In genomic region chr5:121242261-121242660, GRCm38 (mm10) we compare ENCODE assay signal across 20 mouse cellular contexts. TPM values are rescaled to one million over a fixed set of nuclear protein-coding genes. Genes with fewer than 3 reads are reported as not detected.
A peak's percentile ranks its signal among the peaks of the same experiment; 100 is the strongest.
DNase-seq lines count a peak whose midpoint lies in the region; ATAC-seq and TF ChIP-seq lines count a peak whose summit lies in the region.
"Had no signal": no experiment of that assay in that cellular context is flagged by ENCODE, and none has a peak within 500 bp of the region (broad histone marks: within the 10 kb centered on the region; RNA-seq: fewer than 3 reads in every experiment).

No protein-coding gene starts in this region.

- ATAC-seq in intestine, embryonic 15.5 days: peak; percentile 67; the same call in 1 of the 2 replicates
- no peak for ATAC-seq in intestine, postnatal 0 days
- peak; percentile 41 for ATAC-seq in erythroblast, adult 5-6 weeks (replicated peaks; ENCODE audit: low FRiP score, poor library complexity, severe bottlenecking)
- peak; percentile 38; the same call in 1 of the 2 replicates for ATAC-seq in liver, embryonic 11.5 days (replicated peaks; ENCODE audit: low FRiP score)
- peak; percentile 13; the same call in 1 of the 2 replicates for ATAC-seq in megakaryocyte-erythroid progenitor cell, adult 5-6 weeks (replicated peaks; ENCODE audit: low FRiP score, low TSS enrichment, poor library complexity, severe bottlenecking)

- H3K4me1 ChIP-seq in intestine, embryonic 15.5 days (replicated peaks): no peaks in the 10 kb centered on the region
- no peaks in the 10 kb centered on the region for H3K4me1 ChIP-seq in intestine, postnatal 0 days (replicated peaks; ENCODE audit: control insufficient read depth, insufficient read depth, low read length)
- peaks cover 68% of the 10 kb centered on the region for H3K4me1 ChIP-seq in liver, embryonic 11.5 days (replicated peaks; ENCODE audit: control insufficient read depth, insufficient read depth, low read length)
- H3K4me1 ChIP-seq: embryonic facial prominence, embryonic 13.5 days; neural tube, embryonic 13.5 days had no signal

- no peaks in the 10 kb centered on the region for H3K36me3 ChIP-seq in intestine, embryonic 15.5 days
- no peaks in the 10 kb centered on the region for H3K36me3 ChIP-seq in intestine, postnatal 0 days (ENCODE audit: control insufficient read depth, insufficient read depth)
- H3K36me3 ChIP-seq in liver, embryonic 11.5 days (ENCODE audit: control insufficient read depth, insufficient read depth, low read length): no peaks in the 10 kb centered on the region
- H3K36me3 ChIP-seq: embryonic facial prominence, embryonic 13.5 days; forebrain, embryonic 10.5 days; hindbrain, embryonic 13.5 days; kidney, embryonic 15.5 days; neural tube, embryonic 13.5 days had no signal

- no peak overlapping the region for H3K4me2 ChIP-seq in intestine, embryonic 15.5 days (replicated peaks)
- H3K4me2 ChIP-seq in intestine, postnatal 0 days (replicated peaks; ENCODE audit: low read depth): no peak overlapping the region
- peak overlapping the region; percentile 59 for H3K4me2 ChIP-seq in liver, embryonic 11.5 days
- H3K4me2 ChIP-seq: embryonic facial prominence, embryonic 13.5 days; hindbrain, embryonic 13.5 days; kidney, embryonic 15.5 days; midbrain, embryonic 11.5 days; neural tube, embryonic 13.5 days had no signal

- no peaks in the 10 kb centered on the region for H3K9me3 ChIP-seq in intestine, embryonic 15.5 days
- no peaks in the 10 kb centered on the region for H3K9me3 ChIP-seq in intestine, postnatal 0 days (ENCODE audit: control insufficient read depth)
- H3K9me3 ChIP-seq in liver, embryonic 11.5 days (ENCODE audit: control insufficient read depth, low read length): no peaks in the 10 kb centered on the region
- H3K9me3 ChIP-seq: embryonic facial prominence, embryonic 13.5 days; forebrain, embryonic 10.5 days; hindbrain, embryonic 13.5 days; kidney, embryonic 15.5 days; neural tube, embryonic 13.5 days had no signal

- 38% methylated on average over 1 of the region's 1 CpGs for WGBS in intestine, embryonic 15.5 days
- WGBS in intestine, postnatal 0 days: 13% methylated on average over 1 of the region's 1 CpGs
- 4% methylated on average over 1 of the region's 1 CpGs for WGBS in liver, embryonic 11.5 days

- no peak overlapping the region for H3K27ac ChIP-seq in intestine, embryonic 15.5 days
- H3K27ac ChIP-seq in intestine, postnatal 0 days (ENCODE audit: low read depth, low read length): no peak overlapping the region
- peak overlapping the region; percentile 95 for H3K27ac ChIP-seq in liver, embryonic 11.5 days (ENCODE audit: low read depth, low read length)
- H3K27ac ChIP-seq: embryonic facial prominence, embryonic 13.5 days; forebrain, embryonic 10.5 days; gastrocnemius, adult 2 months; hindbrain, embryonic 13.5 days; kidney, embryonic 15.5 days; neural tube, embryonic 13.5 days had no signal

- no peak overlapping the region for H3K4me3 ChIP-seq in intestine, embryonic 15.5 days (replicated peaks)
- no peak overlapping the region for H3K4me3 ChIP-seq in intestine, postnatal 0 days (ENCODE audit: low read depth, low read length)
- peak overlapping the region; percentile 25 for H3K4me3 ChIP-seq in liver, embryonic 11.5 days (ENCODE audit: low read depth, low read length)
- H3K4me3 ChIP-seq: embryonic facial prominence, embryonic 13.5 days; forebrain, embryonic 10.5 days; gastrocnemius, adult 2 months; hindbrain, embryonic 13.5 days; kidney, embryonic 15.5 days; neural tube, embryonic 13.5 days had no signal

- H3K27me3 ChIP-seq in intestine, embryonic 15.5 days (replicated peaks): no peaks in the 10 kb centered on the region
- no peaks in the 10 kb centered on the region for H3K27me3 ChIP-seq in intestine, postnatal 0 days (replicated peaks; ENCODE audit: control insufficient read depth, insufficient read depth, low read length)
- no peaks in the 10 kb centered on the region for H3K27me3 ChIP-seq in liver, embryonic 11.5 days (replicated peaks; ENCODE audit: control insufficient read depth, insufficient read depth, low read length)
- H3K27me3 ChIP-seq: embryonic facial prominence, embryonic 13.5 days; hindbrain, embryonic 13.5 days; kidney, embryonic 15.5 days; neural tube, embryonic 13.5 days had no signal

- TF ChIP-seq CTCF in intestine, postnatal 0 days (IDR thresholded peaks at IDR 0.05; ENCODE audit: low read depth): no peak

- DNase-seq in liver, embryonic 11.5 days (ENCODE audit: low spot score): no peak
- DNase-seq in cerebellum, postnatal 36 days: no peak
- DNase-seq in lung, postnatal 36 days: no peak
- DNase-seq: adrenal gland, adult 2 months; cerebellum, adult 9-11 months; gastrocnemius, adult 2 months; heart, postnatal 14 days; kidney, postnatal 4 days; lung, adult 2 months; thymus, adult 2 months had no signal

- no peak overlapping the region for H3K9ac ChIP-seq in intestine, embryonic 15.5 days
- no peak overlapping the region for H3K9ac ChIP-seq in intestine, postnatal 0 days (ENCODE audit: low read depth, low read length)
- peak overlapping the region; percentile 47 for H3K9ac ChIP-seq in liver, embryonic 11.5 days (ENCODE audit: low read depth, low read length)
- H3K9ac ChIP-seq: embryonic facial prominence, embryonic 13.5 days; hindbrain, embryonic 13.5 days; kidney, embryonic 15.5 days; neural tube, embryonic 13.5 days had no signal

RNA-seq across cellular contexts. Expression of gene Hectd4, which starts 22.2 kb away (rescaled TPM):
- polyA plus RNA-seq in intestine, embryonic 15.5 days (2015; fragmentation: Nextera tagmentation; extraction: Ambion mirVana): 3.9 and 4.2 TPM in 2 replicates
- polyA plus RNA-seq in intestine, postnatal 0 days (2015; fragmentation: Nextera tagmentation; extraction: Ambion mirVana): 2.1 and 2.2 TPM in 2 replicates
- total RNA-seq in erythroblast, adult 5-6 weeks (2015; ENCODE audit: low replicate concordance): 338 and 374 TPM in 2 replicates
- total RNA-seq in erythroblast, adult 5-6 weeks (2017; ENCODE audit: low replicate concordance): 587 and 871 TPM in 2 replicates
- 11.8 and 16.3 TPM in 2 replicates for polyA plus RNA-seq in liver, embryonic 11.5 days (2014; fragmentation: Nextera tagmentation; extraction: Ambion mirVana)
- total RNA-seq in megakaryocyte-erythroid progenitor cell, adult 5-6 weeks (2014; fragmentation: Nextera tagmentation): 53.9 and 71.9 TPM in 2 replicates
- 10.1 and 25.7 TPM in 2 replicates for total RNA-seq in megakaryocyte-erythroid progenitor cell, adult 5-6 weeks (2017)

RNA-seq across cellular contexts. Expression of gene Rpl6, which starts 38.0 kb away (rescaled TPM):
- 589 and 659 TPM in 2 replicates for polyA plus RNA-seq in intestine, embryonic 15.5 days (2015; fragmentation: Nextera tagmentation; extraction: Ambion mirVana)
- 359 and 402 TPM in 2 replicates for polyA plus RNA-seq in intestine, postnatal 0 days (2015; fragmentation: Nextera tagmentation; extraction: Ambion mirVana)
- 559 and 902 TPM in 2 replicates for total RNA-seq in erythroblast, adult 5-6 weeks (2015; ENCODE audit: low replicate concordance)
- total RNA-seq in erythroblast, adult 5-6 weeks (2017; ENCODE audit: low replicate concordance): 408 and 598 TPM in 2 replicates
- polyA plus RNA-seq in liver, embryonic 11.5 days (2014; fragmentation: Nextera tagmentation; extraction: Ambion mirVana): 959 and 1,036 TPM in 2 replicates
- total RNA-seq in megakaryocyte-erythroid progenitor cell, adult 5-6 weeks (2014; fragmentation: Nextera tagmentation): 2,340 and 2,677 TPM in 2 replicates
- total RNA-seq in megakaryocyte-erythroid progenitor cell, adult 5-6 weeks (2017): 1,622 and 1,735 TPM in 2 replicates

RNA-seq across cellular contexts. Expression of gene Ptpn11, which starts 51.1 kb away (rescaled TPM):
- 19.8 and 20.1 TPM in 2 replicates for polyA plus RNA-seq in intestine, embryonic 15.5 days (2015; fragmentation: Nextera tagmentation; extraction: Ambion mirVana)
- 14.0 and 15.6 TPM in 2 replicates for polyA plus RNA-seq in intestine, postnatal 0 days (2015; fragmentation: Nextera tagmentation; extraction: Ambion mirVana)
- 8.3 and 8.6 TPM in 2 replicates for total RNA-seq in erythroblast, adult 5-6 weeks (2015; ENCODE audit: low replicate concordance)
- total RNA-seq in erythroblast, adult 5-6 weeks (2017; ENCODE audit: low replicate concordance): 23.6 and 26.5 TPM in 2 replicates
- polyA plus RNA-seq in liver, embryonic 11.5 days (2014; fragmentation: Nextera tagmentation; extraction: Ambion mirVana): 21.5 TPM in 2 replicates
- 38.2 and 44.4 TPM in 2 replicates for total RNA-seq in megakaryocyte-erythroid progenitor cell, adult 5-6 weeks (2014; fragmentation: Nextera tagmentation)
- total RNA-seq in megakaryocyte-erythroid progenitor cell, adult 5-6 weeks (2017): 44.2 and 48.6 TPM in 2 replicates
